Mouse (Mus musculus): ENCODE results near the gene Plagl1.

- TF ChIP-seq POLR2A (IDR thresholded peaks at IDR 0.05; ENCODE audit: low read depth, low read length), result no peak
- no peak for TF ChIP-seq CTCF (IDR thresholded peaks at IDR 0.05; ENCODE audit: borderline replicate concordance, insufficient read depth, low read length)
Observed at GRCm38 (mm10) chr10:13127946-13128345, 67.6 kb downstream of the Plagl1 start.
